Mouse (Mus musculus) forebrain, embryonic 15.5 days (tissue): Measurements from ENCODE around the gene Cox14. TPM values are rescaled to one million over a fixed set of nuclear protein-coding genes. Genes with fewer than 3 reads are reported as not detected.
"Not testable (repeated sequence)": the region's sequence is repeated elsewhere in the genome, so short reads cannot be mapped to it uniquely, and the experiment has no call there.

Experiments
- ATAC-seq: fragments of 200-750 bp; cut with Nextera tagmentation; replicated peaks from 2 replicates; pipeline ENCODE4 v1.8.0; 2017; ENCODE audit warnings: mild to moderate bottlenecking, moderate TSS enrichment, moderate library complexity
- H3K27ac ChIP-seq: fragments of 300-500 bp; sonication (generic); replicated peaks from 2 replicates; pipeline ENCODE4 v1.5.1; 2015; ENCODE audit warnings: mild to moderate bottlenecking, inconsistent platforms
- H3K27me3 ChIP-seq: fragments of 300-500 bp; sonication (generic); 2 replicates; pipeline ENCODE4 v1.6.1; 2015; ENCODE audit warnings: inconsistent platforms
- H3K36me3 ChIP-seq: fragments of 300-500 bp; sonication (generic); 2 replicates; pipeline ENCODE4 v1.6.1; 2015; ENCODE audit warnings: mild to moderate bottlenecking, inconsistent platforms
- H3K4me1 ChIP-seq: fragments of 300-500 bp; sonication (generic); 2 replicates; pipeline ENCODE4 v1.6.1; 2015; ENCODE audit warnings: inconsistent platforms
- H3K4me2 ChIP-seq: fragments of 300-500 bp; sonication (generic); replicated peaks from 2 replicates; pipeline ENCODE4 v1.6.1; 2015; ENCODE audit warnings: mild to moderate bottlenecking, inconsistent platforms
- H3K4me3 ChIP-seq: fragments of 300-500 bp; sonication (generic); 2 replicates; pipeline ENCODE4 v1.5.1; 2015; ENCODE audit warnings: mild to moderate bottlenecking, inconsistent platforms
- H3K9ac ChIP-seq: fragments of 300-500 bp; sonication (generic); replicated peaks from 2 replicates; pipeline ENCODE4 v1.6.1; 2015; ENCODE audit warnings: mild to moderate bottlenecking, inconsistent platforms
- H3K9me3 ChIP-seq: fragments of 300-500 bp; sonication (generic); 2 replicates; pipeline ENCODE4 v1.6.1; 2016; ENCODE audit warnings: inconsistent platforms
- WGBS: fragments of 180-500 bp; shearing (Covaris S2); methylation state at CpG from one replicate; pipeline ENCODE4 v1.1.7; 2015; ENCODE audit warnings: mixed read lengths; 5-methylcytosine and 5-hydroxymethylcytosine counted together
- polyA plus RNA-seq: library from polyadenylated mRNA; unstranded; fragments of >200 nt; fragmentation: Nextera tagmentation; extraction: Ambion mirVana; gene quantifications from 2 replicates; pipeline ENCODE4 v1.2.1, GENCODE M21; 2015

Cox14 gene
- polyA plus RNA-seq, 1 experiment from 2014 or later: 175 TPM

GRCm38 (mm10) chr15:99721921-99722743 lies 3.3 kb upstream of the Cox14 start:
- Histone ChIP-seq H3K9ac (no peak overlapping the region), H3K27me3 (no peaks in the 10 kb centered on the region), H3K4me2 (no peak overlapping the region), H3K36me3 (peaks cover 4% of the 10 kb centered on the region; the same call in 1 of the 2 replicates), H3K27ac (no peak overlapping the region), H3K9me3 (no peaks in the 10 kb centered on the region), H3K4me3 (no peak overlapping the region), H3K4me1 (peaks cover 36% of the 10 kb centered on the region)
- 82% methylated on average over 25 of the region's 25 CpGs for WGBS
- ATAC-seq: no peak

- H3K4me1 ChIP-seq: peaks cover 27% of the 10 kb centered on the region
- no peak overlapping the region for H3K4me3 ChIP-seq
- no peak overlapping the region for H3K4me2 ChIP-seq
- peaks cover 11% of the 10 kb centered on the region for H3K36me3 ChIP-seq
- WGBS: 60% methylated on average over 10 of the region's 10 CpGs
- peak overlapping the region; percentile 58; the same call in 1 of the 2 replicates for H3K27ac ChIP-seq
- H3K27me3 ChIP-seq: no peaks in the 10 kb centered on the region
- H3K9me3 ChIP-seq: no peaks in the 10 kb centered on the region
- no peak overlapping the region for H3K9ac ChIP-seq
- no peak for ATAC-seq
Measured at GRCm38 (mm10) chr15:99723120-99723514, 2.3 kb upstream of the Cox14 start.

- 0 out of 2 replicates have a peak overlapping the region, but pooled peaks have one; percentile 52 for H3K9ac ChIP-seq
- peaks cover 26% of the 10 kb centered on the region for H3K4me1 ChIP-seq
- H3K9me3 ChIP-seq: no peaks in the 10 kb centered on the region
- no peak for ATAC-seq
- H3K27me3 ChIP-seq: no peaks in the 10 kb centered on the region
- H3K27ac ChIP-seq: peak overlapping the region; percentile 58
- peaks cover 13% of the 10 kb centered on the region for H3K36me3 ChIP-seq
- H3K4me2 ChIP-seq: no peak overlapping the region
- WGBS: 24% methylated on average over 11 of the region's 11 CpGs
- H3K4me3 ChIP-seq: no peak overlapping the region
Measured at GRCm38 (mm10) chr15:99723515-99724291, 1.7 kb upstream of the Cox14 start.

GRCm38 (mm10) chr15:99724292-99725021 lies 961 bp upstream of the Cox14 start:
- no peaks in the 10 kb centered on the region for H3K9me3 ChIP-seq
- peak; percentile 24 for ATAC-seq
- WGBS: 11% methylated on average over 16 of the region's 16 CpGs

GRCm38 (mm10) chr15:99726549-99726948 lies 1.1 kb downstream of the Cox14 start:
- peak overlapping the region; percentile 97 for H3K9ac ChIP-seq
- ATAC-seq: no peak
- H3K4me3 ChIP-seq: peak overlapping the region; percentile 83
- H3K36me3 ChIP-seq: peaks cover 27% of the 10 kb centered on the region
- peak overlapping the region; percentile 83 for H3K4me2 ChIP-seq
- peaks cover 26% of the 10 kb centered on the region for H3K4me1 ChIP-seq
- no peaks in the 10 kb centered on the region for H3K9me3 ChIP-seq
- WGBS: 87% methylated on average over 2 of the region's 2 CpGs
- H3K27ac ChIP-seq: no peak overlapping the region
- no peaks in the 10 kb centered on the region for H3K27me3 ChIP-seq

More at GRCm38 (mm10) chr15:99724292-99725021, 961 bp upstream of the Cox14 start:
- H3K4me3 ChIP-seq: peak overlapping the region; percentile 83
- peaks cover 26% of the 10 kb centered on the region for H3K4me1 ChIP-seq
- H3K27me3 ChIP-seq: no peaks in the 10 kb centered on the region
- H3K27ac ChIP-seq: peak overlapping the region; percentile 58
- H3K9ac ChIP-seq: peak overlapping the region; percentile 52
- H3K36me3 ChIP-seq: peaks cover 21% of the 10 kb centered on the region
- peak overlapping the region; percentile 51 for H3K4me2 ChIP-seq

GRCm38 (mm10) chr15:99727039-99727438 lies 1.6 kb downstream of the Cox14 start:
- not testable (repeated sequence) for H3K27ac ChIP-seq, H3K4me2 ChIP-seq, ATAC-seq, H3K4me3 ChIP-seq, H3K27me3 ChIP-seq, H3K9ac ChIP-seq, H3K9me3 ChIP-seq
- Histone ChIP-seq H3K36me3 (peaks cover 28% of the 10 kb centered on the region), H3K4me1 (peaks cover 26% of the 10 kb centered on the region)
- WGBS: 90% methylated on average over 4 of the region's 5 CpGs

- Histone ChIP-seq H3K27me3 (no peaks in the 10 kb centered on the region), H3K4me2 (no peak overlapping the region), H3K4me1 (peaks cover 26% of the 10 kb centered on the region), H3K36me3 (peaks cover 31% of the 10 kb centered on the region), H3K4me3 (no peak overlapping the region), H3K9me3 (no peaks in the 10 kb centered on the region), H3K9ac (no peak overlapping the region), H3K27ac (no peak overlapping the region)
- 96% methylated on average over 12 of the region's 12 CpGs for WGBS
- no peak for ATAC-seq
Measured at GRCm38 (mm10) chr15:99727525-99727924, 2.1 kb downstream of the Cox14 start.

- Histone ChIP-seq H3K9ac (no peak overlapping the region), H3K27me3 (no peaks in the 10 kb centered on the region), H3K4me1 (peaks cover 26% of the 10 kb centered on the region), H3K4me2 (no peak overlapping the region), H3K27ac (no peak overlapping the region), H3K36me3 (peaks cover 36% of the 10 kb centered on the region), H3K4me3 (no peak overlapping the region), H3K9me3 (no peaks in the 10 kb centered on the region)
- no peak for ATAC-seq
- WGBS: 94% methylated on average over 5 of the region's 5 CpGs
Measured at GRCm38 (mm10) chr15:99728211-99728610, 2.8 kb downstream of the Cox14 start.

GRCm38 (mm10) chr15:99729056-99729783 lies 3.8 kb downstream of the Cox14 start:
- Histone ChIP-seq H3K9ac (no peak overlapping the region), H3K27ac (no peak overlapping the region), H3K4me1 (peaks cover 17% of the 10 kb centered on the region), H3K36me3 (peaks cover 39% of the 10 kb centered on the region), H3K4me2 (no peak overlapping the region), H3K4me3 (no peak overlapping the region), H3K27me3 (no peaks in the 10 kb centered on the region), H3K9me3 (no peaks in the 10 kb centered on the region)
- WGBS: 97% methylated on average over 4 of the region's 4 CpGs
- ATAC-seq: no peak

GRCm38 (mm10) chr15:99731167-99731566 lies 5.7 kb downstream of the Cox14 start:
- no peak overlapping the region for H3K9ac ChIP-seq
- H3K27me3 ChIP-seq: no peaks in the 10 kb centered on the region
- H3K9me3 ChIP-seq: no peaks in the 10 kb centered on the region
- WGBS: 96% methylated on average over 2 of the region's 2 CpGs
- peaks cover 48% of the 10 kb centered on the region for H3K36me3 ChIP-seq
- no peak overlapping the region for H3K4me2 ChIP-seq
- H3K4me1 ChIP-seq: peaks cover 6% of the 10 kb centered on the region
- no peak overlapping the region for H3K4me3 ChIP-seq
- H3K27ac ChIP-seq: no peak overlapping the region
- ATAC-seq: no peak

GRCm38 (mm10) chr15:99731678-99732077 lies 6.3 kb downstream of the Cox14 start:
- Histone ChIP-seq H3K27me3 (no peaks in the 10 kb centered on the region), H3K36me3 (peaks cover 53% of the 10 kb centered on the region)
- no peak for ATAC-seq

More at GRCm38 (mm10) chr15:99731678-99732077, 6.3 kb downstream of the Cox14 start:
- Histone ChIP-seq H3K27ac (no peak overlapping the region), H3K4me3 (no peak overlapping the region), H3K4me2 (no peak overlapping the region), H3K9me3 (no peaks in the 10 kb centered on the region), H3K9ac (no peak overlapping the region), H3K4me1 (peaks cover 1% of the 10 kb centered on the region)
- 92% methylated on average over 3 of the region's 3 CpGs for WGBS
